Mouse (Mus musculus) neural tube, embryonic 11.5 days (tissue): ENCODE measurements around the gene Smarca4. TPM values are rescaled to one million over a fixed set of nuclear protein-coding genes. Genes with fewer than 3 reads are reported as not detected.
A peak's percentile ranks its signal among the peaks of the same experiment; 100 is the strongest.

Experiments
- ATAC-seq: fragments of 200-750 bp; cut with Nextera tagmentation; 2 replicates; pipeline ENCODE4 v1.8.0; 2017; ENCODE audit warnings: moderate number of reproducible peaks, mild to moderate bottlenecking, moderate TSS enrichment, moderate library complexity; ENCODE audit not compliant: insufficient read depth, low FRiP score, low TSS enrichment
- DNase-seq: peaks from one replicate; pipeline ENCODE4 v3.0.0-alpha.2; 2015; ENCODE audit warnings: low spot score
- H3K27ac ChIP-seq: fragments of 300-500 bp; sonication (generic); 2 replicates; pipeline ENCODE4 v1.5.1; 2014; ENCODE audit warnings: low read depth, mild to moderate bottlenecking, low read length
- H3K27me3 ChIP-seq: fragments of 300-500 bp; sonication (generic); 2 replicates; pipeline ENCODE4 v1.6.1; 2014; ENCODE audit warnings: mild to moderate bottlenecking, low read length, mixed read lengths; ENCODE audit not compliant: control insufficient read depth, insufficient read depth
- H3K36me3 ChIP-seq: fragments of 300-500 bp; sonication (generic); 2 replicates; pipeline ENCODE4 v1.6.1; 2014; ENCODE audit warnings: mild to moderate bottlenecking, low read length, moderate library complexity, mixed read lengths; ENCODE audit not compliant: control insufficient read depth, insufficient read depth
- H3K4me1 ChIP-seq: fragments of 300-500 bp; sonication (generic); 2 replicates; pipeline ENCODE4 v1.6.1; 2014; ENCODE audit warnings: low read length, mixed read lengths; ENCODE audit not compliant: control insufficient read depth, insufficient read depth
- H3K4me2 ChIP-seq: fragments of 300-500 bp; sonication (generic); 2 replicates; pipeline ENCODE4 v1.6.1; 2014; ENCODE audit warnings: low read depth, mild to moderate bottlenecking, moderate library complexity
- H3K4me3 ChIP-seq: fragments of 300-500 bp; sonication (generic); 2 replicates; pipeline ENCODE4 v1.5.1; 2014; ENCODE audit warnings: low read depth, low read length
- H3K9ac ChIP-seq: fragments of 300-500 bp; sonication (generic); 2 replicates; pipeline ENCODE4 v1.6.1; 2014; ENCODE audit warnings: mild to moderate bottlenecking, low read length
- H3K9me3 ChIP-seq: fragments of 300-500 bp; sonication (generic); 2 replicates; pipeline ENCODE4 v1.6.1; 2016; ENCODE audit warnings: low read length; ENCODE audit not compliant: control insufficient read depth
- WGBS: fragments of 180-500 bp; shearing (Covaris S2); extraction: QIAGEN DNeasy Blood & Tissue Kit; methylation state at CpG from one replicate; pipeline ENCODE4 v1.1.7; 2014; 5-methylcytosine and 5-hydroxymethylcytosine counted together
- polyA plus RNA-seq: library from polyadenylated mRNA; unstranded; fragments of >200 nt; fragmentation: Nextera tagmentation; extraction: Ambion mirVana; gene quantifications from 2 replicates; pipeline ENCODE4 v1.2.1, GENCODE M21; 2014

Smarca4 gene
- polyA plus RNA-seq, 1 experiment from 2014 or later, result 175 TPM

- Histone ChIP-seq H3K4me1 (no peaks in the 10 kb centered on the region; the same call in 1 of the 2 replicates), H3K27me3 (no peaks in the 10 kb centered on the region), H3K36me3 (0 out of 2 replicates have a peak, but pooled peaks cover 2% of the 10 kb centered on the region), H3K9me3 (no peaks in the 10 kb centered on the region), H3K4me3 (no peak overlapping the region), H3K9ac (no peak overlapping the region), H3K4me2 (no peak overlapping the region), H3K27ac (no peak overlapping the region)
- DNase-seq (no peak), ATAC-seq (no peak)
- WGBS, result 88% methylated on average over 5 of the region's 5 CpGs
Measured at GRCm38 (mm10) chr9:21627145-21627795, 11.3 kb downstream of the Smarca4 start.

- H3K9me3 ChIP-seq, result no peaks in the 10 kb centered on the region
- ATAC-seq (no peak), DNase-seq (peak; percentile 41)
- no peak overlapping the region for H3K4me3 ChIP-seq
- H3K36me3 ChIP-seq, result peaks cover 10% of the 10 kb centered on the region
- H3K27ac ChIP-seq, result no peak overlapping the region
- H3K27me3 ChIP-seq, result no peaks in the 10 kb centered on the region
- no peak overlapping the region for H3K4me2 ChIP-seq
- no peaks in the 10 kb centered on the region; the same call in 1 of the 2 replicates for H3K4me1 ChIP-seq
- no peak overlapping the region for H3K9ac ChIP-seq
- 82% methylated on average over 3 of the region's 3 CpGs for WGBS
Measured at GRCm38 (mm10) chr9:21630673-21631072, 14.7 kb downstream of the Smarca4 start.

- H3K9me3 ChIP-seq, result no peaks in the 10 kb centered on the region
- H3K27me3 ChIP-seq, result no peaks in the 10 kb centered on the region
- no peak overlapping the region for H3K4me2 ChIP-seq
- no peak overlapping the region for H3K9ac ChIP-seq
- ATAC-seq (no peak), DNase-seq (no peak)
- no peak overlapping the region for H3K4me3 ChIP-seq
- 78% methylated on average over 3 of the region's 3 CpGs for WGBS
- peaks cover 25% of the 10 kb centered on the region for H3K36me3 ChIP-seq
- H3K4me1 ChIP-seq, result no peaks in the 10 kb centered on the region; the same call in 1 of the 2 replicates
- H3K27ac ChIP-seq, result no peak overlapping the region
Measured at GRCm38 (mm10) chr9:21633106-21633505, 17.1 kb downstream of the Smarca4 start.

GRCm38 (mm10) chr9:21635639-21636038 lies 19.7 kb downstream of the Smarca4 start:
- DNase-seq (no peak), ATAC-seq (no peak)
- no peak overlapping the region for H3K4me3 ChIP-seq
- H3K4me1 ChIP-seq, result no peaks in the 10 kb centered on the region; the same call in 1 of the 2 replicates
- 92% methylated on average over 7 of the region's 7 CpGs for WGBS
- no peak overlapping the region for H3K9ac ChIP-seq
- no peak overlapping the region for H3K27ac ChIP-seq
- no peaks in the 10 kb centered on the region for H3K27me3 ChIP-seq
- H3K9me3 ChIP-seq, result no peaks in the 10 kb centered on the region
- H3K36me3 ChIP-seq, result peaks cover 41% of the 10 kb centered on the region
- H3K4me2 ChIP-seq, result no peak overlapping the region

- Histone ChIP-seq H3K4me2 (no peak overlapping the region), H3K27me3 (no peaks in the 10 kb centered on the region), H3K9me3 (no peaks in the 10 kb centered on the region), H3K27ac (no peak overlapping the region), H3K36me3 (peaks cover 62% of the 10 kb centered on the region), H3K4me1 (no peaks in the 10 kb centered on the region; the same call in 1 of the 2 replicates), H3K9ac (no peak overlapping the region), H3K4me3 (no peak overlapping the region)
- ATAC-seq (no peak), DNase-seq (no peak)
- 97% methylated on average over 11 of the region's 11 CpGs for WGBS
Measured at GRCm38 (mm10) chr9:21639031-21639430, 23.1 kb downstream of the Smarca4 start.

GRCm38 (mm10) chr9:21646366-21646765 lies 30.4 kb downstream of the Smarca4 start:
- no peak for DNase-seq
- Histone ChIP-seq H3K27me3 (no peaks in the 10 kb centered on the region), H3K9me3 (no peaks in the 10 kb centered on the region), H3K9ac (no peak overlapping the region), H3K4me2 (no peak overlapping the region), H3K4me3 (no peak overlapping the region), H3K27ac (no peak overlapping the region), H3K4me1 (no peaks in the 10 kb centered on the region), H3K36me3 (peaks cover 42% of the 10 kb centered on the region)
- ATAC-seq, result no peak
- WGBS, result 94% methylated on average over 3 of the region's 3 CpGs

GRCm38 (mm10) chr9:21647721-21648120 lies 31.8 kb downstream of the Smarca4 start:
- Histone ChIP-seq H3K4me3 (no peak overlapping the region), H3K36me3 (peaks cover 31% of the 10 kb centered on the region), H3K27me3 (no peaks in the 10 kb centered on the region), H3K4me2 (no peak overlapping the region), H3K4me1 (no peaks in the 10 kb centered on the region), H3K27ac (no peak overlapping the region), H3K9me3 (no peaks in the 10 kb centered on the region), H3K9ac (no peak overlapping the region)
- DNase-seq (no peak), ATAC-seq (no peak)
- 89% methylated on average over 6 of the region's 6 CpGs for WGBS

- 91% methylated on average over 5 of the region's 5 CpGs for WGBS
- H3K9ac ChIP-seq, result no peak overlapping the region
- no peak for DNase-seq
- no peak overlapping the region for H3K4me2 ChIP-seq
- ATAC-seq, result no peak
- H3K27me3 ChIP-seq, result no peaks in the 10 kb centered on the region
- H3K36me3 ChIP-seq, result peaks cover 22% of the 10 kb centered on the region
- no peak overlapping the region for H3K4me3 ChIP-seq
- no peaks in the 10 kb centered on the region for H3K9me3 ChIP-seq
- H3K4me1 ChIP-seq, result no peaks in the 10 kb centered on the region
- H3K27ac ChIP-seq, result no peak overlapping the region
Measured at GRCm38 (mm10) chr9:21652263-21652662, 36.3 kb downstream of the Smarca4 start.

- DNase-seq (no peak), ATAC-seq (no peak)
- H3K4me1 ChIP-seq, result no peaks in the 10 kb centered on the region
- H3K27ac ChIP-seq, result no peak overlapping the region
- 95% methylated on average over 2 of the region's 2 CpGs for WGBS
- no peak overlapping the region for H3K9ac ChIP-seq
- H3K27me3 ChIP-seq, result no peaks in the 10 kb centered on the region
- H3K4me3 ChIP-seq, result no peak overlapping the region
- H3K9me3 ChIP-seq, result no peaks in the 10 kb centered on the region
- H3K4me2 ChIP-seq, result no peak overlapping the region
- peaks cover 19% of the 10 kb centered on the region for H3K36me3 ChIP-seq
Measured at GRCm38 (mm10) chr9:21653253-21653652, 37.3 kb downstream of the Smarca4 start.
